Mouse (Mus musculus) embryonic stem cell, embryonic (primary cell): Measurements from ENCODE around the gene Il17rd.

Source experiments
- CTCF ChIA-PET, 4 experiments: fragments of 300-600 bp in 2 of 4; fragments of 350-600 bp in 2 of 4; sonication (Branson Sonifier 250); formaldehyde crosslinking; loops; one replicate each; lab custom pipeline; 2022; ENCODE audit warnings: inconsistent platforms in 2 of 4; lab: Charles Lee
- POLR2A ChIA-PET, 4 experiments: fragments of 300-600 bp in 2 of 4; fragments of 350-600 bp in 2 of 4; sonication (Branson Sonifier 250); formaldehyde crosslinking; loops; one replicate each; lab custom pipeline; 2022; ENCODE audit warnings: antibody characterized with exemption in 4 of 4, inconsistent platforms in 1 of 4; lab: Charles Lee

Il17rd gene

DNA sequence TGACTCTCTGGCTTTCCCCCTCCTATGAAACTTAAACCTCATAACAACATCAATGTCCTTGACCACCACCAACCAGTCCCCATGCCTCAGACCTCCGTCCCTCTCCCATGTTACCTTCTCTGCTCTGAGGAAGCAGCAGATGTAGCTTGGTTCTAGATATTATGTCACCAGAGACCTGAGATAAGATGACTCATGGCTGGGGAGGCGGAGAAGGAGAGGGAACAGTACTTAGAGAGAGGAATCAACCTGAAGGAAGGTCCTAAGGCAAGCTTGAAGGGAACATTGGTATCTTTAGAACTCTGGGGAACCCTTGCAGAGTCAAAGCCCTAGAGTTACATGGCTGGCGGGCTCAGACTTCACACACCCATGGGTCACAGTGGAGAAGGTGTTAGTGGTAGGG is 101.2 kb downstream of the Il17rd start:
- ChIA-PET CTCF (interaction anchor here in 1 of 4 experiments (0.6 kb wide), 1 partner anchor 32 kb away, joined by 3 read pairs; no protein-coding TSS in a partner anchor), POLR2A (interaction anchor here in 2 of 4 experiments (0.6 to 3.5 kb wide), 6 partner anchors 9 to 298 kb away, joined by 3 to 19 read pairs (median 6); no protein-coding TSS in a partner anchor)

DNA sequence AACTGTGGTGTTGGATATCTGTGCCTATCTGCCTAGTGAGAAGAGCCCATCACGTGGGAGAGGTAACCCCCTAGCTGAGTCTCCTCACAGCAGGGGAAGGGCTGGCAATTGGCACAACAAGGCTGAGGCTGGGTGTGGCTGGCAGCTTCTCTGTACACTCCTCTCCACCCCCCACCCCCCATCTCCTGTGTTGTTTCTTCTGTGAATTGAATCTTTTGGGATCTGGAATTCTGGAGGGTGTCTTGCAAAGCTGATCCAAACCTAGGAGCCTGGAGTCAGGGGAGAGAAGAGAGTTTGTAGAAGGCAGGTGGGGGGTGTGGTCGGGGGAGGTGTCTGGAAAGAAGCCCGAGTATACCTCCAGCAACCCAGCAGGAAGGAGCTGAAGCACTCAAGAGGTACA is 102.7 kb downstream of the Il17rd start:
- ChIA-PET POLR2A (interaction anchor here in 2 of 4 experiments (0.6 to 3.5 kb wide), 20 partner anchors 8 to 1450 kb away, joined by 3 to 19 read pairs (median 4); no protein-coding TSS in a partner anchor), CTCF (interaction anchor here (0.6 to 1.1 kb wide), 4 partner anchors 43 to 704 kb away, joined by 3 to 5 read pairs (median 4); no protein-coding TSS in a partner anchor)

DNA sequence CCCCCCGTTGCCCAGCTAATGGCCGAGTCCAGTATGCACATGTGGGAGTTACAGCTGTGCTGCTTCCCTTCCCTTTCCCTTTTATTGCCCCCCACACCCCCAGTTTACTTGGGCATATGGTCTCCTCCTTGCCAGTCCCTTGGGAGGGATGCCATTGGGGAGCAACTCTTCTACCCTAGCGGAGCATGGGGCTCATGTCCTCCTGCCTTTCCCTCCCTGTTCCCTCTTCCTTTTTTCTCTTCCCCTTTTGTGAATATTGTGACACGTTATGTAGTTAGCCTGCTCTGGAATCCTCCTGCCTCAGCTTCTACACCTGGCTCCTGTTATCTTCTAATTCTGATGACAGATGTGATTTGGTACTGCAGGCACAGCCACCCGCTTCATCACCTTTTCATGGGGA is 103.9 kb downstream of the Il17rd start:
- CTCF ChIA-PET: interaction anchor here in 3 of 4 experiments (0.6 to 1.4 kb wide), 5 partner anchors 32 to 113 kb away, joined by 3 to 5 read pairs (median 3); no protein-coding TSS in a partner anchor
- POLR2A ChIA-PET: interaction anchor here in 2 of 4 experiments (0.5 to 2.1 kb wide), 12 partner anchors 9 to 435 kb away, joined by 3 to 5 read pairs (median 4); partner anchors contain the start of gene Fam208a (in 1 of the 2)

DNA sequence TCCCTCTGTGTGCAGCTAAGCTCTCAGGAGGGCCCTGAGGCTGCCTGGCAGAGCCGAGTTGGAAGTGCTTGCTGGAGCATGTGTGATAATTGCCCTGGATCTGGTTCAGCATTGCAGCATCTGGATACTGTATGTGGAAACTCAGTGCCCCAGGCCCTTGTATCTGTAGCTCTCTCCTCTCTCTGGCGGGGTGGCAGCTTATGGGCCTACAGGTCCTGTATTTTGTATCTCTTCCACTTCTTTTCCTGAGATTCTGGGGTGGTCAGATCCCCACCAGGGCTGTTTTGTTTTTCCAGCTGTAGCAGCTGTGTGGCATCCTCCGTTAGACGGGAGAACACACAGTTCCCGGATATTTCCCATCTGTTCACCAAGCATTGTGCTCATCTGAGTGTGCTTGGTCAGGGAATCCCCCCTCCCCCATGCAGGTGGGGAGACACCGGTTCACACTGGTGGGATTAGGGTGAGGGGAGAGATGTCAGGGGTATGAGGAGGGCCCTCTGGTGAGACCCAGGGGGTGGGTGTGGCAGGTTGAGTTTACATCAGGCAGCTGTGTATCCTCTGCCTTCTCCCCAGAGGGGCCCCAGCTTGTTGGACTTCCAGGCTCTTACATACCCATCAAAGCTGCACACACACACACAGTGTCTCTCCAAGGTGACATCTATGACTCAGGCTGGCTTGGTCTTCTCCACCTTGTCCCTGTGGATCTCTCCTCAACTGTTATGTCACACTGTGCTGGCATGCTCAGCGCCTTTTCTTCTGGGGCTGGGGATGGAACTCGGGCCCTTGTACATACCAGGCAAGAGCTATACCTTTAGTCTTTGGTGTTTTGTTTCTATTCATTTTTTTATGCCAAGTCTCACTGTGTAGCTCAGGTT is 106.7 kb downstream of the Il17rd start:
- ChIA-PET CTCF (interaction anchor here in 1 of 4 experiments (0.6 to 1.1 kb wide), 2 partner anchors 114 to 451 kb away, joined by 3 to 4 read pairs; no protein-coding TSS in a partner anchor), POLR2A (interaction anchor here (0.6 to 1.4 kb wide), 15 partner anchors 13 to 781 kb away, joined by 3 to 6 read pairs (median 3); partner anchors contain the start of genes Appl1 (in 1 of the 4) and Fam208a (in 1 of the 4))

DNA sequence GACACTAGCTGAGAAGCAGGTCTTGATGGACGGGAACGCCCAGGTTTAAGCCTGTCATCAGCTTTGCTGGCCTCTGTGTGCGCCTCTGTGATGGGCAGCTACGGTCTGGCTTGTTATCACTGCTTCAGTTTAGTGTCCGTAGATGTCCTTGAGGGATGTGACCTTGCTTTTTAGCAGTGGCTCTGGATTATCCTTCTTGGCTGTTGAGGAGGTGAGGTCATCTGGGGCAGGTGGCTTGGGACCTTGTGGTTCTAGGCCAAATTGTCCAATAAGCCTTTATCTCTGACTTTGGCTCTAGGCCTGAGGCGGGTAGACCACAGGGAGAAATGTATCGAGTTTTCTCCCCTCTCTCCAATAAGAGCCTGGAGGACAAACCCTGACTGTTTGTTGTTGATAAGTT is 109.0 kb downstream of the Il17rd start:
- POLR2A ChIA-PET: interaction anchor here in 2 of 4 experiments (0.6 to 1.1 kb wide), 2 partner anchors 11 to 435 kb away, joined by 3 read pairs; no protein-coding TSS in a partner anchor
- CTCF ChIA-PET: no interaction called here

DNA sequence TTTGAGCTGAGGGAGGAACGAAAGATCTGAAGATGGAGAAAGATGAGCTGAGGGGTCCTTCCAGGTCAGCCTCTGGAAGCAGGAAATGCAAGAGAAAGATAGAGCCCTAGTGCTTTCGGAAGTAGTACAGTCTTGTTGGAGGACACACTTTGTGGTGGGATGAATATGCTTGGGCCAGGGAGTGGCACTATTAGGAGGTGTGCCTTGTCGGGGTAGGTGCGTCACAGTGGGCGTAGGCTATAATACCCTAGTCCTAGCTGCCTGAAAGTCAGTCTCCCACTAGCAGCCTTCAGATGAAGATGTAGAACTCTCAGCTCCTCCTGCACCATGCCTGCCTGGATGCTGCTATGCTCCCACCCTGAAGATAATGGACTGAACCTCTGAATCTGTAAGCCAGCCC is 110.7 kb downstream of the Il17rd start:
- ChIA-PET CTCF (interaction anchor here in 1 of 4 experiments (0.6 kb wide), 1 partner anchor 97 kb away, joined by 5 read pairs; no protein-coding TSS in a partner anchor), POLR2A (interaction anchor here in 3 of 4 experiments (0.6 to 3.9 kb wide), 5 partner anchors 9 to 53 kb away, joined by 3 to 22 read pairs (median 4); no protein-coding TSS in a partner anchor)

DNA sequence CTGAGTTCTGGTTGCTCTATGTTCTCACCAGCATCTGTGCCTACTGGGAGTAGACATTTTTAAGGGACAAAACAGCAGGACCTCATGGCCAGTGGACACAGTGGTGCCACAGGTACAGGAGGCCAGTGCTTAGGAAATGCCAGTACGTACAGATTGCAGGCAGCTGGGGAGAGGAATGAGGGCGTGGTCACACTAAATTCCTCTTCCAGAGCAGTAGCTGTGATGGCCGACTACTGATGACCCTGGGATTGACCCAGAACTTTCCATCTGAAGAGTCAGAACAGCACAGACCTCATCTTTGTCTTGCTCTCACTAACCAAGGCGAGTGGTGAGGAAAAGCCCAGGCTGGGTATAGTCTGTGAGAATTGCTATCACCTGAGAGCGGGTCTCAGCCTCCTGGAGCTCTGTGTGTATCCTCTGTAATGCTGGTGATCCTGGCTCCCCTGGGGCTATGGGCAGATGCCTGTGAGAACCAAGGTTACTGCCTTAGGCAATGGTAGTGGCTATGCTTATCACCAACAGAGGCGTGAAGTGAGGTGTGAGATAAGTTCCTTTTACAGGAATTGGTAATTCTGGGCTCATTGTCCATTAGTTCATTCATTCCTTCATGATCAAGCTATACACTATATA is 111.4 kb downstream of the Il17rd start:
- CTCF ChIA-PET: interaction anchor here in 3 of 4 experiments (0.5 to 0.7 kb wide), 4 partner anchors 57 to 432 kb away, joined by 3 to 7 read pairs (median 3); no protein-coding TSS in a partner anchor
- POLR2A ChIA-PET: interaction anchor here in 2 of 4 experiments (0.7 to 3.9 kb wide), 11 partner anchors 9 to 279 kb away, joined by 3 to 22 read pairs (median 4); partner anchors contain the start of genes Fam208a (in 1 of the 2) and Il17rd (in 1 of the 2)

DNA sequence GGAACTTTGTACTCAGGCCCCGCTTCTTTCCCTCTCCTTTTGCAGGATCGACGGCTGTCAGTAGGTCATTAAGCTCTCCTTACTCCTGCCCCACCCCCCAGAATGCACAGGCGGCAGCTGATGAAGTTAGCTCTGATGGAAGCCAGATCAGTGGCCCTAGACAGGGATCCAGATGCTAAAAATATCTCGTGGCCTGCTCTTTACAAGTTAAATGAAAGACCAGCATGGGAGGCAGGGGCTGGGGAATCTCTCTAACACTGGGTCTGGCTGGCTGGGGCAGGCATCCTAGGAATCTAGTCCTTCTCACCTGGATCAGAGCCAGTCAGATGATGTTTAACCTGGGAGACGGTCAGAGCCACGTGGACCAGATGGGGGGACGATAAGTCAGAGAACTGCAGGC is 112.7 kb downstream of the Il17rd start:
- ChIA-PET CTCF (no interaction called here), POLR2A (interaction anchor here in 3 of 4 experiments (0.6 to 3.9 kb wide), 15 partner anchors 8 to 307 kb away, joined by 3 to 22 read pairs (median 3); no protein-coding TSS in a partner anchor)

DNA sequence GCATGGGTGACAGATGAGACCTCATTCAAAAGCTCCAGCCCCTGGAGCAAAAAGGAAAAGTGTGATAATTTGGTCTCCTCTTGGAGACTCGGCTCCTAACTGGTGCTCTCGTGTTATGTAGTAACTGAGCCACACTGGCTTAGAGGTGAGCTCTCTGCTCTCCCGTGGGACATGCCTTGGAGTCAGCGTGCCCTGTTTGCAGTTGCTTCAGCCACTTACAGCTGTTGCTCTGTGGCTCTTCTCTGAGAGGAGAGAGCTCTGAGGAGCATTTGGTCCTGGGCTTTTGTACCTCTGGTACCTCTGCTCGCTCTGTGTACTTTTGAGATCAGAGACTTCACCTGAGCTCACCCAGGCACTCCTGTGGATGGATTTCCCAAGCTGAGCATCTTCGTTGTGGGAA is 116.3 kb downstream of the Il17rd start:
- ChIA-PET POLR2A (interaction anchor here in 1 of 4 experiments (0.8 to 1.3 kb wide), 2 partner anchors 17 to 25 kb away, joined by 3 read pairs; no protein-coding TSS in a partner anchor), CTCF (interaction anchor here in 1 of 4 experiments (0.6 kb wide), 1 partner anchor 193 kb away, joined by 5 read pairs; no protein-coding TSS in a partner anchor)

DNA sequence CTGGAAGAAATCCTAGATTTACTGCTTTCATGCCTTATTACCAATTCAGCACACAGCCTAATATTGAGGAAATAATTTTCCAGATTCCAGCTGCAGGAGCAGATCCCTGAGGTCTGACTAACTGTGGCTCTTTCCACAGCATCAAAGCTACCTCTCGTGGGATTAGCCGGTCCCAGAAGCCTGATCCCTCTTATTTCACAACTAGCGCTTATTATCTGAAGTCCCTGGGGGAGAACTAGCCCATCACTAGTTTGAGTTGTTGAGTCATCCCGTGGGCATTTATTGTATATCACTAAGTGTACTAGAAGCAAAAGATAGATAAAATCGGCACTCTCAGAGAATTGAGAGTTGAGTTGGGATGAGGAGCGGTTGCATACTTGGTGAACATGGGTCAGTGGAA is 117.3 kb downstream of the Il17rd start:
- CTCF ChIA-PET: no interaction called here
- POLR2A ChIA-PET: interaction anchor here in 1 of 4 experiments (0.8 to 1.3 kb wide), 2 partner anchors 16 to 26 kb away, joined by 3 read pairs; no protein-coding TSS in a partner anchor
